Mouse (Mus musculus) liver, embryonic 15.5 days (tissue): ENCODE results near the gene Fam162b. TPM values are rescaled to one million over a fixed set of nuclear protein-coding genes. Genes with fewer than 3 reads are reported as not detected.
A peak's percentile ranks its signal among the peaks of the same experiment; 100 is the strongest.

Experiments used
- ATAC-seq: fragments of 200-750 bp; cut with Nextera tagmentation; 2 replicates; pipeline ENCODE4 v1.8.0; 2017; ENCODE audit warnings: moderate number of reproducible peaks, mild to moderate bottlenecking, moderate library complexity; ENCODE audit not compliant: insufficient read depth
- H3K27ac ChIP-seq: fragments of 300-500 bp; sonication (generic); replicated peaks from 2 replicates; pipeline ENCODE4 v1.5.1; 2015; ENCODE audit warnings: mild to moderate bottlenecking, inconsistent platforms
- H3K27me3 ChIP-seq: fragments of 300-500 bp; sonication (generic); 2 replicates; pipeline ENCODE4 v1.6.1; 2015; ENCODE audit warnings: mild to moderate bottlenecking, inconsistent platforms
- H3K36me3 ChIP-seq: fragments of 300-500 bp; sonication (generic); replicated peaks from 2 replicates; pipeline ENCODE4 v1.6.1; 2015; ENCODE audit warnings: moderate library complexity, mild to moderate bottlenecking, inconsistent platforms
- H3K4me1 ChIP-seq: fragments of 300-500 bp; sonication (generic); replicated peaks from 2 replicates; pipeline ENCODE4 v1.6.1; 2015; ENCODE audit warnings: inconsistent platforms
- H3K4me2 ChIP-seq: fragments of 300-500 bp; sonication (generic); 2 replicates; pipeline ENCODE4 v1.6.1; 2015; ENCODE audit warnings: moderate library complexity, mild to moderate bottlenecking, inconsistent platforms
- H3K4me3 ChIP-seq: fragments of 300-500 bp; sonication (generic); replicated peaks from 2 replicates; pipeline ENCODE4 v1.5.1; 2015; ENCODE audit warnings: mild to moderate bottlenecking, inconsistent platforms
- H3K9ac ChIP-seq: fragments of 300-500 bp; sonication (generic); 2 replicates; pipeline ENCODE4 v1.6.1; 2015; ENCODE audit warnings: moderate library complexity, mild to moderate bottlenecking, inconsistent platforms
- H3K9me3 ChIP-seq: fragments of 300-500 bp; sonication (generic); replicated peaks from 2 replicates; pipeline ENCODE4 v1.6.1; 2016; ENCODE audit warnings: inconsistent platforms
- WGBS: fragments of 180-500 bp; shearing (Covaris S2); methylation state at CpG from one replicate; pipeline ENCODE4 v1.1.7; 2015; ENCODE audit warnings: mixed read lengths; ENCODE audit not compliant: insufficient replicate concordance; 5-methylcytosine and 5-hydroxymethylcytosine counted together
- polyA plus RNA-seq: library from polyadenylated mRNA; unstranded; fragments of >200 nt; fragmentation: Nextera tagmentation; extraction: Ambion mirVana; gene quantifications from 2 replicates; pipeline ENCODE4 v1.2.1, GENCODE M21; 2015

Gene Fam162b
- polyA plus RNA-seq, 1 experiment from 2014 or later = not detected

DNA sequence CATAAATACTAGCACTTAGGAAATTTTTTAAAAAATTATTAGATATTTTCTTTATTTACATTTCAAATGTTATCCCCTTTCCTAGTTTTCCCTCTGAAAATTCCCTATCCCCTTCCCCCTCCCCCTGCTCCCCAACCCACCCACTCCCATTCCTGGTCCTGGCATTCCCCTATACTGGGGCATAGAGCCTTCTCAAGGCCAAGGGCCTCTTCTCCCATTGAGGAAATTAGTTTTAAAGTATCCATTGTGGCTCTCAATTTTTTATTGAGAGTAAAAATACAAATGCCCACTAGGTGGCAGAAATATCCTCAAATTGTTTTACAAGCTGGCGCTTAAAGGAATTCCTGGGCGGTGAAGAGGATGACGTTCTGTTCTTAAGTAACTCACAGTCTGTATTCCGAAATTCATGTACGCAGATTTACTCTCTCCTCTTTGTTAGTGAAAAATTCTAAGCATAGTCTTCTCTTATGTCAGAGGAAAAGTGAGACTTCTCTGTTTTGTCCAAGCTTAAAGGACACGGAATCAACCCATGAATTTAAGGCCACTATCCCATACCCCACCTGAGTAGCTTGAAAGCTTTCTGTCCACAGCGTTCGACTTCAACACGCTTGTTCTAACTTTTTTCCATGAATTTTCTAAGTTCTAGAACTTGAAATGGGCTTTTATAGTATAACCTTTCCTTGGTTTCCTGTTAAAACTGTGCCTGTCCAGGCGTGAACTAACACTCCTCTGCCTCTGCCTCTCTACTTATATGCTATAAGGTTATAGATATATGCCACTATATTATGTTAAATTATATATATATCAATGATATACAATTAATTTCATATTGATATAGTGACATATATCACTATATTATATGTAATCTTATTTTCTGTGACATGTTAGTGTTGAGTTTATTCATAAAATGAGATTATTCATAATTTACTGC, 4.9 kb upstream of the Fam162b start:
- no peak overlapping the region for H3K4me2 ChIP-seq
- no peak for ATAC-seq
- WGBS = 31% methylated on average over 10 of the region's 10 CpGs

DNA sequence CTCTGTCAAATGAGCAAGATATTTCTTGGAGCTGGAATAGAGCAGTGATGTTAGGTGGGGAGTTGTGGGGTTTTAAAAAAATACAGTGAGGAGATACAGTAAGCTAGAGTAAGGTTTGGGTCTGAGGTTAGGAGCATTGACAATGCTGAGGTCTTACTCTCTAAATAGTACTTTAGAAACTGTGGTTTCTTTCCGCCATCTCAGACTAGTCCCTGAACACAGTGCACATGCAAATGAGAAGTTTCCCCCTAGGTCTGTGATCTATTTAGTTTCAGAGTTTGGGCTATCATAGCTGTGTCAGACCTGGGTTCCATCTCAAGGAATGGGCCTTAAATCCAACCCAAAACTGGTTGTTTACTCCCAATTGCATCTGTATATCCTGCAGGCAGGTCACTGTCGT, 1.3 kb upstream of the Fam162b start:
- WGBS = 63% methylated on average over 2 of the region's 2 CpGs
- no peak overlapping the region for H3K4me3 ChIP-seq
- H3K4me2 ChIP-seq = no peak overlapping the region
- peaks cover 14% of the 10 kb centered on the region; the same call in 1 of the 2 replicates for H3K27me3 ChIP-seq
- no peak for ATAC-seq
- H3K9me3 ChIP-seq = no peaks in the 10 kb centered on the region
- no peaks in the 10 kb centered on the region for H3K36me3 ChIP-seq
- H3K9ac ChIP-seq = no peak overlapping the region
- no peaks in the 10 kb centered on the region; the same call in 1 of the 2 replicates for H3K4me1 ChIP-seq
- no peak overlapping the region for H3K27ac ChIP-seq

More for the DNA sequence above, 4.9 kb upstream of the Fam162b start:
- Histone ChIP-seq H3K36me3 (no peaks in the 10 kb centered on the region), H3K27ac (no peak overlapping the region), H3K9me3 (no peaks in the 10 kb centered on the region), H3K4me3 (no peak overlapping the region), H3K4me1 (no peaks in the 10 kb centered on the region), H3K27me3 (peaks cover 2% of the 10 kb centered on the region; the same call in 1 of the 2 replicates), H3K9ac (no peak overlapping the region)

GRCm38 (mm10) chr10:51584919-51585318, 5.4 kb downstream of the Fam162b start:
- Histone ChIP-seq H3K36me3 (no peaks in the 10 kb centered on the region), H3K9ac (no peak overlapping the region), H3K4me2 (no peak overlapping the region), H3K27ac (no peak overlapping the region), H3K4me3 (no peak overlapping the region), H3K9me3 (no peaks in the 10 kb centered on the region), H3K4me1 (no peaks in the 10 kb centered on the region), H3K27me3 (0 out of 2 replicates have a peak, but pooled peaks cover 8% of the 10 kb centered on the region)
- ATAC-seq = no peak

DNA sequence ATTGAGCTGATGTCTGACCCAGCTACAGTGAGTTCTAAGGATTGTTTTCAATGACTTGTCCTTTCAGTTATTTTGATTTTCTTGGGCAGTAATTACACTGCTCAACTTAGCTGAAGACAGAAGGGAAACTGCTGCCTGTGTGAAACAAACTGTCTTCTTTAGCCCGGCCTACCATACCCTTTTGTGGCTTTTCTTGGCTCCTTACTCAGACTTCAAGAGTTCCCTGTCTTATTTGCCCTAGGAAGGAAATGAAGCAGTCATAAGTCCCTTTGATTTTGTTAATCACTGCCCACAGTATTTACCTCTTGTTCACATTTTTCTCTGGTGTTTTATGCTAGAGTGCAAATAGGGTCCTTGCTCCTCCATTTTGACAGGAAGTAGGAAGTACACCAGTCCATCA, 5.9 kb downstream of the Fam162b start:
- Histone ChIP-seq H3K4me2 (no peak overlapping the region), H3K27me3 (0 out of 2 replicates have a peak, but pooled peaks cover 3% of the 10 kb centered on the region), H3K4me3 (no peak overlapping the region), H3K36me3 (no peaks in the 10 kb centered on the region), H3K9me3 (no peaks in the 10 kb centered on the region), H3K9ac (no peak overlapping the region), H3K4me1 (no peaks in the 10 kb centered on the region), H3K27ac (no peak overlapping the region)
- ATAC-seq = no peak
- 26% methylated on average over 1 of the region's 1 CpGs for WGBS

GRCm38 (mm10) chr10:51571225-51571996, 18.9 kb downstream of the Fam162b start:
- whole genome bisulfite sequencing = 33% methylated on average over 9 of the region's 9 CpGs
- Histone ChIP-seq H3K36me3 (no peaks in the 10 kb centered on the region), H3K27ac (no peak overlapping the region), H3K4me2 (no peak overlapping the region), H3K9me3 (no peaks in the 10 kb centered on the region), H3K4me1 (no peaks in the 10 kb centered on the region), H3K27me3 (no peaks in the 10 kb centered on the region), H3K4me3 (no peak overlapping the region), H3K9ac (no peak overlapping the region)
- ATAC-seq = no peak

DNA sequence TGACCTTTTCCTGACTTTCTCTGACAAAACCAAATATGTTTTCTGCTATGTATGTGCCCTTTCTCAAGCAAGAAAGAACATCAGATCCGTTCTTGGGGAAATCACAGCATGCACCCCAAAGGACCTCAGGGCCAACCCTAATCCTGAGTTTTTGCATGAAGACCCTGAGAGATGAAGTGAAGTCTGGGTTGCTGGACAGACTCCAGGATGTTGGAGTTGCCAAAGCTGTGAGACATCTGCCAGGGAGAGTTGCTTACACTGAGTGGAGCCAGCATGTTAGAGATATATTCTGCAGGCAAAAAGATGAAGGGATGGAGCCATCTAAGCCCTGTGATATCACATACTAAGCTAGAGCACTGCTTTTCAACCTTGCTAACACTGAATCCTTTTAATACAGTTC, 34.3 kb downstream of the Fam162b start:
- no peaks in the 10 kb centered on the region for H3K9me3 ChIP-seq
- H3K4me1 ChIP-seq = no peaks in the 10 kb centered on the region; the same call in 1 of the 2 replicates
- H3K4me3 ChIP-seq = no peak overlapping the region
- no peaks in the 10 kb centered on the region for H3K36me3 ChIP-seq
- H3K9ac ChIP-seq = no peak overlapping the region
- no peaks in the 10 kb centered on the region for H3K27me3 ChIP-seq
- no peak for ATAC-seq
- no peak overlapping the region for H3K27ac ChIP-seq
- WGBS = 45% methylated on average over 1 of the region's 1 CpGs
- no peak overlapping the region for H3K4me2 ChIP-seq

DNA sequence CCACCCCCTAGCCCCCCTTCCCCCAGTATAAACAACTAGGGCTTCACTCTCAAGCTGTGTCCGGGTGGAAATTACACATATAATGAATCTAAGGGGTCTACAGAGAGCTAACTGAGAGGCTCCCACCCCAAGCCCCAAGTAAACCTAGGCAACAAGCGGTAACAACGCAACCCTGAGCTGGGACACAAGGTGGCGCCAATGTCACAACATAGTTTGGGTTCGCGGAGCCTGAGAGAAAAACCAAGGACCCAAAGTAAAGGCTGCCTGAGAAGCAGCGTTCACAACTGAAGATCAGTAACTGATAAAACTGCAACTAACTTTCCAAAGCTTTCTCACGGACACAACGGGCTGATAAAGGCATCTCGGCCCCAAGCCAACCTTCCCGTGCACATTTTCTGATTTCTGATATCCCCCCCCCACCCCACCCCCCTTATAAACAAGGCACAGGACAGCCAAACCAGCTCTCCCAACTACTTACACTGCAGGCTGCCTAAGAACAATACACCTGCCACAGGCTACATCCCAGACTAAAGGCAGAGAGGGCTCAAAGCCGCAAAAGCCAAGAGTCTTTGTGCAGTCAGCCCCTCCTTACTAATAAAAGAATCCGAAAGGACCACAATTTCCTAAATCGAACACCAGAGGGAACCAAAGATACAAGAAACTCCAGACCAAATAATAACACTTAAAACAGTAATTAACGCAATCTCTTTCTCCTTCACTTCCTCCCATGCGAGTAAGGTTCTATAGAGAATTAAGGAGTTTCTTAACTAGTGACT, 36.8 kb downstream of the Fam162b start:
- Histone ChIP-seq H3K27ac (no peak overlapping the region), H3K9ac (no peak overlapping the region), H3K27me3 (no peaks in the 10 kb centered on the region), H3K36me3 (no peaks in the 10 kb centered on the region), H3K4me3 (peak overlapping the region; percentile 35), H3K4me2 (peak overlapping the region; percentile 65), H3K9me3 (no peaks in the 10 kb centered on the region), H3K4me1 (no peaks in the 10 kb centered on the region; the same call in 1 of the 2 replicates)
- no peak; the same call in 1 of the 2 replicates for ATAC-seq
- 2% methylated on average over 16 of the region's 16 CpGs for WGBS

Other genes with a start within 250 kb of the Fam162b start
- 2.1 and 2.3 TPM in 2 replicates for gene Gm49339, start 109.9 kb downstream of the Fam162b start, polyA plus RNA-seq
- gene Lilr4b, start 109.9 kb downstream of the Fam162b start, polyA plus RNA-seq = 1.5 TPM in 2 replicates
- gene Lilrb4a, start 99.6 kb downstream of the Fam162b start, polyA plus RNA-seq = 4.6 and 4.8 TPM in 2 replicates
- gene Gprc6a, start 40.9 kb upstream of the Fam162b start, polyA plus RNA-seq = 0.06 and 0.12 TPM in 2 replicates
- gene Rfx6, start 87.2 kb upstream of the Fam162b start, polyA plus RNA-seq = not detected in 2 replicates